Mouse (Mus musculus): ENCODE data around the gene Tex19.1. TPM values are rescaled to one million over a fixed set of nuclear protein-coding genes. Genes with fewer than 3 reads are reported as not detected.

Tex19.1 gene
- polyA plus RNA-seq, 1 experiment from 2014 or later: not detected

GRCm38 (mm10) chr11:121160636-121161346, 14.8 kb downstream of the Tex19.1 start:
- ATAC-seq (replicated peaks; ENCODE audit: extremely low read depth, insufficient read depth, low FRiP score): no peak
- H3K9me3 ChIP-seq (replicated peaks; ENCODE audit: control insufficient read depth, low read length): no peaks in the 10 kb centered on the region
- WGBS: 92% methylated on average over 26 of the region's 26 CpGs

GRCm38 (mm10) chr11:121163751-121164150, 17.8 kb downstream of the Tex19.1 start:
- H3K4me1 ChIP-seq (ENCODE audit: control insufficient read depth, insufficient read depth, low read length): no peaks in the 10 kb centered on the region
- H3K4me3 ChIP-seq (ENCODE audit: low read length): no peak overlapping the region
- no peaks in the 10 kb centered on the region for H3K9me3 ChIP-seq (replicated peaks; ENCODE audit: control insufficient read depth, low read length)
- H3K27me3 ChIP-seq (ENCODE audit: control insufficient read depth, insufficient read depth, low read length): no peaks in the 10 kb centered on the region
- ATAC-seq (replicated peaks; ENCODE audit: extremely low read depth, insufficient read depth, low FRiP score): no peak
- H3K4me2 ChIP-seq (ENCODE audit: low read depth, low read length): no peak overlapping the region
- H3K9ac ChIP-seq (ENCODE audit: low read length): no peak overlapping the region
- WGBS: 77% methylated on average over 4 of the region's 4 CpGs
- H3K36me3 ChIP-seq (ENCODE audit: control insufficient read depth, insufficient read depth): no peaks in the 10 kb centered on the region
- no peak overlapping the region for H3K27ac ChIP-seq (ENCODE audit: low read length)

More at GRCm38 (mm10) chr11:121160636-121161346, 14.8 kb downstream of the Tex19.1 start:
- Histone ChIP-seq H3K36me3 (ENCODE audit: control insufficient read depth, insufficient read depth) (no peaks in the 10 kb centered on the region), H3K27ac (ENCODE audit: low read length) (no peak overlapping the region), H3K4me2 (ENCODE audit: low read depth, low read length) (no peak overlapping the region), H3K4me1 (ENCODE audit: control insufficient read depth, insufficient read depth, low read length) (0 out of 2 replicates have a peak, but pooled peaks cover 4% of the 10 kb centered on the region), H3K9ac (ENCODE audit: low read length) (no peak overlapping the region), H3K4me3 (ENCODE audit: low read length) (no peak overlapping the region), H3K27me3 (ENCODE audit: control insufficient read depth, insufficient read depth, low read length) (peaks cover 20% of the 10 kb centered on the region)

GRCm38 (mm10) chr11:121173203-121173602, 27.3 kb downstream of the Tex19.1 start:
- no peaks in the 10 kb centered on the region for H3K36me3 ChIP-seq (ENCODE audit: control insufficient read depth, insufficient read depth)
- H3K27ac ChIP-seq (ENCODE audit: low read length): no peak overlapping the region
- no peak overlapping the region for H3K9ac ChIP-seq (ENCODE audit: low read length)
- H3K4me1 ChIP-seq (ENCODE audit: control insufficient read depth, insufficient read depth, low read length): peaks cover 2% of the 10 kb centered on the region; the same call in 1 of the 2 replicates
- H3K9me3 ChIP-seq (replicated peaks; ENCODE audit: control insufficient read depth, low read length): no peaks in the 10 kb centered on the region
- 86% methylated on average over 5 of the region's 5 CpGs for WGBS
- no peak for ATAC-seq (replicated peaks; ENCODE audit: extremely low read depth, insufficient read depth, low FRiP score)
- no peaks in the 10 kb centered on the region for H3K27me3 ChIP-seq (ENCODE audit: control insufficient read depth, insufficient read depth, low read length)
- H3K4me2 ChIP-seq (ENCODE audit: low read depth, low read length): no peak overlapping the region
- no peak overlapping the region for H3K4me3 ChIP-seq (ENCODE audit: low read length)

- Histone ChIP-seq H3K9ac (ENCODE audit: low read length) (no peak overlapping the region), H3K4me2 (ENCODE audit: low read depth, low read length) (no peak overlapping the region), H3K27ac (ENCODE audit: low read length) (no peak overlapping the region), H3K4me1 (ENCODE audit: control insufficient read depth, insufficient read depth, low read length) (peaks cover 2% of the 10 kb centered on the region; the same call in 1 of the 2 replicates), H3K9me3 (replicated peaks; ENCODE audit: control insufficient read depth, low read length) (no peaks in the 10 kb centered on the region), H3K27me3 (ENCODE audit: control insufficient read depth, insufficient read depth, low read length) (no peaks in the 10 kb centered on the region), H3K4me3 (ENCODE audit: low read length) (no peak overlapping the region), H3K36me3 (ENCODE audit: control insufficient read depth, insufficient read depth) (no peaks in the 10 kb centered on the region)
- ATAC-seq (replicated peaks; ENCODE audit: extremely low read depth, insufficient read depth, low FRiP score): no peak
- 57% methylated on average over 3 of the region's 3 CpGs for WGBS
Observed at GRCm38 (mm10) chr11:121174234-121174633, 28.3 kb downstream of the Tex19.1 start.

GRCm38 (mm10) chr11:121176285-121177270, 30.6 kb downstream of the Tex19.1 start:
- no peaks in the 10 kb centered on the region for H3K27me3 ChIP-seq (ENCODE audit: control insufficient read depth, insufficient read depth, low read length)
- 0 out of 2 replicates have a peak, but pooled peaks cover 2% of the 10 kb centered on the region for H3K36me3 ChIP-seq (ENCODE audit: control insufficient read depth, insufficient read depth)
- H3K27ac ChIP-seq (ENCODE audit: low read length): no peak overlapping the region
- no peak overlapping the region for H3K4me2 ChIP-seq (ENCODE audit: low read depth, low read length)
- H3K4me1 ChIP-seq (ENCODE audit: control insufficient read depth, insufficient read depth, low read length): peaks cover 2% of the 10 kb centered on the region; the same call in 1 of the 2 replicates
- no peak overlapping the region for H3K4me3 ChIP-seq (ENCODE audit: low read length)
- no peaks in the 10 kb centered on the region for H3K9me3 ChIP-seq (replicated peaks; ENCODE audit: control insufficient read depth, low read length)
- 61% methylated on average over 12 of the region's 12 CpGs for WGBS
- 0 out of 2 replicates have a peak, but pooled peaks have one; percentile 41 for ATAC-seq (replicated peaks; ENCODE audit: extremely low read depth, insufficient read depth, low FRiP score)
- no peak overlapping the region for H3K9ac ChIP-seq (ENCODE audit: low read length)

- WGBS: 73% methylated on average over 3 of the region's 3 CpGs
- H3K4me2 ChIP-seq (ENCODE audit: low read depth, low read length): no peak overlapping the region
Observed at GRCm38 (mm10) chr11:121189681-121190080, 43.7 kb downstream of the Tex19.1 start.

GRCm38 (mm10) chr11:121192742-121193141, 46.8 kb downstream of the Tex19.1 start:
- no peaks in the 10 kb centered on the region for H3K9me3 ChIP-seq (replicated peaks; ENCODE audit: control insufficient read depth, low read length)
- no peak overlapping the region for H3K4me2 ChIP-seq (ENCODE audit: low read depth, low read length)
- H3K4me1 ChIP-seq (ENCODE audit: control insufficient read depth, insufficient read depth, low read length): no peaks in the 10 kb centered on the region
- no peak overlapping the region for H3K9ac ChIP-seq (ENCODE audit: low read length)
- H3K36me3 ChIP-seq (ENCODE audit: control insufficient read depth, insufficient read depth): no peaks in the 10 kb centered on the region
- no peak for ATAC-seq (replicated peaks; ENCODE audit: extremely low read depth, insufficient read depth, low FRiP score)
- no peaks in the 10 kb centered on the region for H3K27me3 ChIP-seq (ENCODE audit: control insufficient read depth, insufficient read depth, low read length)
- no peak overlapping the region for H3K27ac ChIP-seq (ENCODE audit: low read length)
- no peak overlapping the region for H3K4me3 ChIP-seq (ENCODE audit: low read length)
- 68% methylated on average over 2 of the region's 2 CpGs for WGBS

More at GRCm38 (mm10) chr11:121189681-121190080, 43.7 kb downstream of the Tex19.1 start:
- no peaks in the 10 kb centered on the region for H3K36me3 ChIP-seq (ENCODE audit: control insufficient read depth, insufficient read depth)
- no peaks in the 10 kb centered on the region for H3K4me1 ChIP-seq (ENCODE audit: control insufficient read depth, insufficient read depth, low read length)
- no peak for ATAC-seq (replicated peaks; ENCODE audit: extremely low read depth, insufficient read depth, low FRiP score)
- H3K4me3 ChIP-seq (ENCODE audit: low read length): no peak overlapping the region
- H3K27me3 ChIP-seq (ENCODE audit: control insufficient read depth, insufficient read depth, low read length): no peaks in the 10 kb centered on the region
- H3K27ac ChIP-seq (ENCODE audit: low read length): no peak overlapping the region
- no peaks in the 10 kb centered on the region for H3K9me3 ChIP-seq (replicated peaks; ENCODE audit: control insufficient read depth, low read length)
- no peak overlapping the region for H3K9ac ChIP-seq (ENCODE audit: low read length)

GRCm38 (mm10) chr11:121193415-121193814, 47.5 kb downstream of the Tex19.1 start:
- H3K27me3 ChIP-seq (ENCODE audit: control insufficient read depth, insufficient read depth, low read length): no peaks in the 10 kb centered on the region
- H3K4me1 ChIP-seq (ENCODE audit: control insufficient read depth, insufficient read depth, low read length): no peaks in the 10 kb centered on the region
- no peak overlapping the region for H3K27ac ChIP-seq (ENCODE audit: low read length)
- 84% methylated on average over 3 of the region's 3 CpGs for WGBS
- no peak overlapping the region for H3K4me2 ChIP-seq (ENCODE audit: low read depth, low read length)
- H3K4me3 ChIP-seq (ENCODE audit: low read length): no peak overlapping the region
- ATAC-seq (replicated peaks; ENCODE audit: extremely low read depth, insufficient read depth, low FRiP score): no peak
- H3K36me3 ChIP-seq (ENCODE audit: control insufficient read depth, insufficient read depth): no peaks in the 10 kb centered on the region
- no peaks in the 10 kb centered on the region for H3K9me3 ChIP-seq (replicated peaks; ENCODE audit: control insufficient read depth, low read length)
- H3K9ac ChIP-seq (ENCODE audit: low read length): no peak overlapping the region
